10 mouse cellular contexts compared by ENCODE assay signal in the genomic region with DNA sequence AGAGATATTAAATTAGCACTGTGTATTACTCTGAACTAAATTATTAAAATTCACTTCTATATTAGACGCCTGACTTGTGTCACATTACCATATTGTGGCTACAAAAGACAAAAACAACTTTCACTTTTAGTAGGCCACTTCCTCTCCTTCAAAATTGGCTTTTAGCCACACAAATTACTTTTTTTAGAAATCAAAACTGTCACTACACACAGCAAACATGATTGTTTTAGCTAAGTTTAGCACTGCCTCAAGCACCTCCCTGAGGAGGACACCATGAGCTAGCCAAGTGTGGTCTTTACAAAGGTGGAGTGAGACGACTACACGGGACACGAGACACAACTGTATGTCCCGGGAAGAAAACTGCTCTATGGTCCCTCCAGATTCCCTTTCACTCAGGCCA. TPM values are rescaled to one million over a fixed set of nuclear protein-coding genes. Genes with fewer than 3 reads are reported as not detected.
DNase-seq lines count a peak whose midpoint lies in the region; ATAC-seq and TF ChIP-seq lines count a peak whose summit lies in the region.
"Had no signal": no experiment of that assay in that cellular context is flagged by ENCODE, and none has a peak within 500 bp of the region (broad histone marks: within the 10 kb centered on the region; RNA-seq: fewer than 3 reads in every experiment).

No protein-coding gene starts in this region.

- H3K27me3 ChIP-seq in spleen, adult 2 months (ENCODE audit: control insufficient read depth, insufficient read depth, low read length), result no peaks in the 10 kb centered on the region
- H3K27me3 ChIP-seq in liver, embryonic 13.5 days, result no peaks in the 10 kb centered on the region
- H3K27me3 ChIP-seq in small intestine, adult 2 months (ENCODE audit: control insufficient read depth, insufficient read depth, low read length), result no peaks in the 10 kb centered on the region

- DNase-seq in spleen, adult 2 months (ENCODE audit: low read depth in 1 of 2, low spot score in 2 of 2), result peak; percentile 45 to 56
- DNase-seq in spleen, postnatal 14 days (ENCODE audit: low spot score in 2 of 2), result no peak
- no peak for DNase-seq in liver, embryonic 13.5 days
- DNase-seq in MN1 (ENCODE audit: low spot score), result no peak
- DNase-seq in urinary bladder, postnatal 4 days (ENCODE audit: low spot score in 2 of 2), result no peak
- DNase-seq in right cerebral cortex, postnatal 4 days, result no peak
- DNase-seq: adrenal gland, adult 2 months had no signal

- H3K36me3 ChIP-seq in spleen, adult 2 months (ENCODE audit: control insufficient read depth, insufficient read depth, low read length), result no peaks in the 10 kb centered on the region
- peaks cover 19% of the 10 kb centered on the region for H3K36me3 ChIP-seq in liver, embryonic 13.5 days
- no peaks in the 10 kb centered on the region for H3K36me3 ChIP-seq in small intestine, adult 2 months (ENCODE audit: control insufficient read depth, insufficient read depth, low read length)

- peak overlapping the region; percentile 95 for H3K27ac ChIP-seq in spleen, adult 2 months (ENCODE audit: insufficient read depth, low read length)
- H3K27ac ChIP-seq in liver, embryonic 13.5 days, result no peak overlapping the region; the same call in 1 of the 2 replicates
- H3K27ac ChIP-seq in small intestine, adult 2 months (ENCODE audit: insufficient read depth, low read depth, low read length), result peak overlapping the region; percentile 77

- no peaks in the 10 kb centered on the region for H3K9me3 ChIP-seq in liver, embryonic 13.5 days (replicated peaks)

- peak overlapping the region; percentile 24; the same call in 1 of the 2 replicates for H3K4me2 ChIP-seq in liver, embryonic 13.5 days

- peak overlapping the region; percentile 34 for H3K4me3 ChIP-seq in spleen, adult 2 months (ENCODE audit: extremely low read depth, insufficient read depth, insufficient read length)
- no peak overlapping the region for H3K4me3 ChIP-seq in liver, embryonic 13.5 days (replicated peaks)
- H3K4me3 ChIP-seq in small intestine, adult 2 months (ENCODE audit: low read depth, low read length), result no peak overlapping the region

- peak; percentile 48 for ATAC-seq in granulocyte monocyte progenitor cell, adult 5-6 weeks (replicated peaks; ENCODE audit: poor library complexity, severe bottlenecking)
- ATAC-seq in liver, embryonic 13.5 days (ENCODE audit: low read depth), result no peak

- no peak; the same call in 1 of the 2 replicates for TF ChIP-seq POLR2A in spleen, adult 2 months (IDR thresholded peaks at IDR 0.05; ENCODE audit: low read depth, low read length)
- TF ChIP-seq POLR2A in small intestine, adult 2 months (IDR thresholded peaks at IDR 0.05; ENCODE audit: low read depth, low read length), result no peak

- no peak for TF ChIP-seq CTCF in spleen, adult 2 months (IDR thresholded peaks at IDR 0.05; ENCODE audit: extremely low read depth, insufficient read depth, insufficient read length, insufficient replicate concordance)
- no peak for TF ChIP-seq CTCF in small intestine, adult 2 months (IDR thresholded peaks at IDR 0.05; ENCODE audit: extremely low read depth, insufficient read length, insufficient replicate concordance, low read depth, low read length)

- H3K9ac ChIP-seq in liver, embryonic 13.5 days, result 0 out of 2 replicates have a peak overlapping the region, but pooled peaks have one; percentile 26

- WGBS in spleen, adult 2 months, result 0% methylated on average over 5 of the region's 5 CpGs
- 55% methylated on average over 5 of the region's 5 CpGs for WGBS in liver, embryonic 13.5 days (ENCODE audit: insufficient replicate concordance)
- 45% methylated on average over 5 of the region's 5 CpGs for WGBS in small intestine, adult 2 months

- peaks cover 28% of the 10 kb centered on the region; the same call in 1 of the 2 replicates for H3K4me1 ChIP-seq in spleen, adult 2 months (ENCODE audit: control insufficient read depth, insufficient read depth, insufficient read length)
- H3K4me1 ChIP-seq in liver, embryonic 13.5 days (replicated peaks), result peaks cover 38% of the 10 kb centered on the region
- no peaks in the 10 kb centered on the region; the same call in 1 of the 2 replicates for H3K4me1 ChIP-seq in small intestine, adult 2 months (ENCODE audit: control insufficient read depth, insufficient read depth, insufficient read length, low read length)

RNA-seq across cellular contexts. Expression of a gene that starts 9.3 kb away (rescaled TPM):
- polyA plus RNA-seq in spleen, adult 2 months (2012; rRNA removed), result 10.2 and 12.5 TPM in 2 replicates
- 78.7 and 111 TPM in 2 replicates for total RNA-seq in granulocyte monocyte progenitor cell, adult 5-6 weeks (2014; fragmentation: Nextera tagmentation)
- 128 and 130 TPM in 2 replicates for total RNA-seq in granulocyte monocyte progenitor cell, adult 5-6 weeks (2017)
- polyA plus RNA-seq in liver, embryonic 13.5 days (2015; fragmentation: Nextera tagmentation; extraction: Ambion mirVana), result 52.0 and 62.8 TPM in 2 replicates
- polyA plus RNA-seq in small intestine, adult 2 months (2012; rRNA removed), result 2.1 and 4.2 TPM in 2 replicates

RNA-seq across cellular contexts. Expression of a gene that starts 21.9 kb away (rescaled TPM):
- 0.14 TPM in 2 replicates for polyA plus RNA-seq in spleen, adult 2 months (2012; rRNA removed)
- not detected in 2 replicates for total RNA-seq in granulocyte monocyte progenitor cell, adult 5-6 weeks (2014; fragmentation: Nextera tagmentation)
- total RNA-seq in granulocyte monocyte progenitor cell, adult 5-6 weeks (2017), result not detected in 2 replicates
- 8.7 and 10.0 TPM in 2 replicates for polyA plus RNA-seq in liver, embryonic 13.5 days (2015; fragmentation: Nextera tagmentation; extraction: Ambion mirVana)
- 0.22 and 0.74 TPM in 2 replicates for polyA plus RNA-seq in small intestine, adult 2 months (2012; rRNA removed)
- polyA plus RNA-seq: forebrain, embryonic 11.5 days had no signal

Comparison
In these comparisons a context has a peak if more than half of its experiments do, and no peak if none do; other contexts are left out.
1. DNase-seq: peak in spleen, adult 2 months (2 of 2); none in spleen, postnatal 14 days (0 of 2), liver, embryonic 13.5 days (single experiment), MN1 (single experiment), urinary bladder, postnatal 4 days (0 of 2) and right cerebral cortex, postnatal 4 days (single experiment).